In genomic region chr7:100812641-100813040, GRCm38 (mm10) we compare ENCODE assay signal across 16 mouse cellular contexts.
"Had no signal": no experiment of that assay in that cellular context is flagged by ENCODE, and none has a peak within 500 bp of the region (broad histone marks: within the 10 kb centered on the region; RNA-seq: fewer than 3 reads in every experiment).

No protein-coding gene starts in this region.

- H3K27ac ChIP-seq: midbrain, embryonic 10.5 days; midbrain, embryonic 12.5 days; neural tube, embryonic 13.5 days; neural tube, embryonic 15.5 days had no signal

- H3K9me3 ChIP-seq: midbrain, embryonic 10.5 days; midbrain, embryonic 12.5 days; neural tube, embryonic 13.5 days; neural tube, embryonic 15.5 days had no signal

- DNase-seq: lung, adult 18-20 months; lung, embryonic 14.5 days; lung, postnatal 10 days; lung, postnatal 4 days; midbrain, embryonic 14.5 days; retina, postnatal 1 day; right cerebral cortex, adult 18-20 months; right cerebral cortex, postnatal 25 days; spleen, adult 18-20 months; thymus, adult 2 months; thymus, postnatal 25 days; thymus, postnatal 4 days had no signal

- H3K9ac ChIP-seq: lung, embryonic 14.5 days; midbrain, embryonic 12.5 days; neural tube, embryonic 13.5 days; neural tube, embryonic 15.5 days had no signal

- H3K36me3 ChIP-seq: midbrain, embryonic 12.5 days had no signal

- H3K4me3 ChIP-seq: midbrain, embryonic 10.5 days; midbrain, embryonic 12.5 days; neural tube, embryonic 13.5 days; neural tube, embryonic 15.5 days had no signal

- H3K27me3 ChIP-seq: midbrain, embryonic 12.5 days; neural tube, embryonic 13.5 days; neural tube, embryonic 15.5 days had no signal

- H3K4me2 ChIP-seq: lung, embryonic 14.5 days; midbrain, embryonic 12.5 days; neural tube, embryonic 13.5 days; neural tube, embryonic 15.5 days had no signal
